Mouse (Mus musculus) left cerebral cortex, postnatal 36 days (tissue): Measurements from ENCODE around the gene Mrpl4. TPM values are rescaled to one million over a fixed set of nuclear protein-coding genes. Genes with fewer than 3 reads are reported as not detected.
"Not testable (repeated sequence)": the region's sequence is repeated elsewhere in the genome, so short reads cannot be mapped to it uniquely, and the experiment has no call there.

Experiments used
- DNase-seq, 2 experiments: peaks; one replicate each; pipeline ENCODE4 v3.0.0; 2021 to 2022; ENCODE audit warnings: low spot score in 2 of 2, mixed read lengths in 1 of 2
- intact Hi-C: fragments of 180-260 bp; cut with DNase I; formaldehyde crosslinking; loops from one replicate; pipeline ENCODE4 v1.15.1; 2025
- microRNA-seq: library from miRNA; unstranded; fragments of <30 nt; microRNA quantifications from one replicate; pipeline ENCODE4 v1.2.0, GENCODE M21; 2022
- total RNA-seq, 2 experiments: library from RNA; stranded (reverse); gene quantifications; 2 replicates each; pipeline ENCODE4 v1.2.3; 2021

Gene Mrpl4
- total RNA-seq, 2 experiments from 2014 or later = 59.6 to 62.5 TPM

DNA sequence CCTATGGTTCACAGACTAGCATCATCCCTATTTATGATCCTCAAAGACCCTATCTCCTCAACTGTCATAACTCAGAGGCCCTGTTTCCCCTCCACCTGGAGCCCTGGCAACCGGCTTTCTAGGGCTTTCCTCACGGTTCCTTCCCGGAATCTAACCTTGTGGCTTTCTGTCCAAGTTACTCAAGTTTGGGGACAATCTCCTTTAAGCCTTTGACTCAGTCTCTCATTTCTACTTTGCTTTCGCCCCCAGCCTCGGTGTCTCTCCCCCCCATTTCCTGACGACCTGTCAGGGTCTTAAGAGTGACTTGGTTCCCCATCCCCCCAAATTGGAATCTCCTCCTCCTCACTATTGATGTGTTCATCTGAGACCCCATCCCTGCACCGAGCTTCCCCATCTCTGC is 30.0 kb downstream of the Mrpl4 start:
- intact Hi-C loops = loop anchor here (1.0 to 5.0 kb wide), 4 partner anchors 9 to 100 kb away; partner anchors contain the start of genes Fdx1l, Gm49373 and Tyk2
- no peak for DNase-seq

- DNase-seq = peak; percentile 69 to 70
- intact Hi-C loops = loop anchor here (2.0 to 5.0 kb wide), 2 partner anchors 40 to 99 kb away; partner anchors contain the start of genes Fdx1l, Gm49373 and Tyk2
Observed at GRCm38 (mm10) chr9:21033136-21033535, 30.6 kb downstream of the Mrpl4 start.

DNA sequence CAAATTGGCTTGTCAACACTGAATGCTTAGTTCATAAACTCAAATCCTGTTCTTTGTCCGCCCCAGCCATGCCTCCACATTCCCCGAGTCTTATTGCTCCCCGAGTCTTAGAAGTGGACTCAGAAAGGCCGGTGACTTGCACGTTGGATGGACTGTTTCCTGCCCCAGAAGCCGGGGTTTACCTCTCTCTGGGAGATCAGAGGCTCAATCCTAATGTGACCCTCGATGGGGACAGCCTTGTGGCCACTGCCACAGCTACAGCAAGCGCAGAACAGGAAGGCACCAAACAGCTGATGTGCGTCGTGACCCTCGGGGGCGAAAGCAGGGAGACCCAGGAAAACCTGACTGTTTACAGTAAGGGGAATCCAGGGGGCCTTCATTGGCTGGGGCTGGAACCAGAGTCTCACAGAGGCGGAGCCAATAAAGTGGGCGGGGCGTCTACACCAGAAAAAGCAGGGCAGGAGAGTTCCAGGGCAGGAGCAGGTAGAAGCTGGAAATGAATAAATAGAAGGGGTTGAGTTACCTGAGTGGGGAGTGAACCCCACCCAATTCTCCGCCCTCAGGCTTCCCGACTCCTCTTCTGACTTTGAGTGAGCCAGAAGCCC is 32.0 kb downstream of the Mrpl4 start:
- peak in 1 of 2 experiments; percentile 19 for DNase-seq
- intact Hi-C loops = loop anchor here (5.0 kb wide), 1 partner anchor 98 kb away; the partner anchor contains the start of gene Tyk2

- DNase-seq = peak in 1 of 2 experiments; percentile 24
- intact Hi-C loops = no loop called here
Observed at GRCm38 (mm10) chr9:21035586-21035985, 33.0 kb downstream of the Mrpl4 start.

- intact Hi-C loops = no loop called here
Observed at GRCm38 (mm10) chr9:21036161-21036560, 33.6 kb downstream of the Mrpl4 start.

DNA sequence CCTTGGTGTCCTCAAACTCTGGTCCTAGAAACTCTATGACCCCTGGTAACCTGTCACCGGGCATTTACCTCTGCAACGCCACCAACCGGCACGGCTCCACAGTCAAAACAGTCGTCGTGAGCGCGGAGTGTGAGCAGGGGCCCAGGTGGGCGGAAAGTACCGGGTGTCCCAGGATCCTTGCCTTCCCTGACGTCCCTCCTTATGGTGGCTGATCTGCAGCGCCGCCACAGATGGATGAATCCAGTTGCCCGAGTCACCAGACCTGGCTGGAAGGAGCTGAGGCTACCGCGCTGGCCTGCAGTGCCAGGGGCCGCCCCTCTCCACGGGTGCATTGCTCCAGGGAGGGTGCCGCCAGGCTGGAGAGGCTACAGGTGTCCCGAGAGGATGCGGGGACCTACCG is 34.1 kb downstream of the Mrpl4 start:
- peak; percentile 47 to 50 for DNase-seq
- intact Hi-C loops = no loop called here

More at GRCm38 (mm10) chr9:21036161-21036560, 33.6 kb downstream of the Mrpl4 start:
- DNase-seq = no peak

DNA sequence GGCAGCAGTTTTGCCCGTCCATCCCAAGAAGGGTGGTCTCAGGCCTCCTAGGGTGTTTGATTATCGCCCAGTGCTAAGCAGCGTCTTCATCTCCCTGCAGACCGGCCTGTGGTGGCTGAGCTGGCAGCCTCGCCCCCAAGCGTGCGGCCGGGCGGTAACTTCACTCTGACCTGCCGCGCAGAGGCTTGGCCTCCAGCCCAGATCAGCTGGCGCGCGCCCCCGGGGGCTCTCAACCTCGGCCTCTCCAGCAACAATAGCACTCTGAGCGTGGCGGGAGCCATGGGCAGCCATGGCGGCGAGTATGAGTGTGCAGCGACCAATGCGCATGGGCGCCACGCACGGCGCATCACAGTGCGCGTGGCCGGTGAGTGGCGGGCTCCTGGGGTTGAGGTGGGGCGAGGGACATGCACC is 34.9 kb downstream of the Mrpl4 start:
- DNase-seq = peak; percentile 52 to 69
- intact Hi-C loops = no loop called here

- intact Hi-C loops = loop anchor here (2.0 kb wide), 1 partner anchor 23 kb away; no protein-coding TSS in a partner anchor
- DNase-seq = no peak
Observed at GRCm38 (mm10) chr9:21039779-21040178, 37.2 kb downstream of the Mrpl4 start.

DNA sequence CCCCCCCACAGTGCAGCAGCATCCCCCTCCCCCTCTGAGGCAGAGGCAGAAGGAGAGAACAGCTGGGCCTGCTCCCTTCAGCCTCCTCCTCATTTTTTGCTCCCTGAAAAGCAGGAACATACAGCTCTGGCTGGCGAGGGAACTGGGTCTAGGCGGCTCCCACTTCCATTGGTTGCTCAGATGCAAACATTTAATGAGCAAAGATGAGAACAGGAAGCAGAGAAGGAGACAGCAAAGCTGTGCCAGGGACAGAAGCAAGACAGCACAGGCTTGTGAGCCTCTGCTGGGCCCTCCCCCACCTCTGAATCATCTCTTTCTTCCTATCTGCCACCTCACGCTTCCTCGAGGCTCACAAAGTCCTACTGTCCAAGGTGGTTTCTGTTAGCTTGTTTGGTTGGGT is 38.8 kb downstream of the Mrpl4 start:
- intact Hi-C loops = loop anchor here (1.0 to 2.0 kb wide), 2 partner anchors 9 to 21 kb away; partner anchors contain the start of gene Icam5
- DNase-seq = peak; percentile 80 to 81

DNA sequence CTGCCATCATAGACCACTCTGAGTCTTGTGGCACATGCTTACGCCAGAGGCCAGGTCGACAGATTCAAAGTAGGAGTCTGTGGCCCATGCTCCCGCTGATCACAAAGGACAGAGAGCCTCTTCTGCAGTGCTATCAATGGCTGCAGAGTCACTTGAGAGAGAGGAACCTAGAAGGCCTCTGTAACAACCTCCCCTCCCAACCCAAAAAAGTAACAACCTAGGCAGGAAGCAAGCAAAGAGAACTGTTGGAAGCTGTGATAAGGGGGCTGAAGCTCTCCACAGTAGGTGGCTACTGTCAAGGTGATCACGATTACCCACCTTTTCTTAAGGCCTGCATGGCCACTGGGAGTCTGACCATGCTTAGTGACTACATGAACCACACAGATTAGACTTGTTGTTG is 41.0 kb downstream of the Mrpl4 start:
- DNase-seq = no peak
- intact Hi-C loops = no loop called here

DNA sequence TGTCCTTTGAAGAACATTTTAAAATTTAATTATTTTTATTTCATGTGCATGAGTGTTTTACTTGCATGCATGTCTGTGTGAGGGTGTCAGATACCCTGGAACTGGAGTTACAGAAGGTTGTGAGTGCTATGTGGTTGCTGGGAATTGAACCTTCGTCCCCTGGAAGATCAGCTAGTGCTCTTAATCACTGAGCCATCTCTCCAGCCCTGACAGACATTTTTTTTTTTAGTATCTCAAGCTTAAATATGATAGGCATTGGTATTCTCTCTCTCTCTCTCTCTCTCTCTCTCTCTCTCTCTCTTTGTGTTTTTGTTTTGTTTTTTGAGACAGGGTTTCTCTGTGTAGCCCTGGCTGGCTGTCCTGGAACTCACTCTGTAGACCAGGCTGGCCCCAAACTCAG is 42.2 kb downstream of the Mrpl4 start:
- intact Hi-C loops, DNase-seq: not testable (repeated sequence)

- DNase-seq = no peak
- intact Hi-C loops = no loop called here
Observed at GRCm38 (mm10) chr9:21045235-21045634, 42.7 kb downstream of the Mrpl4 start.

- intact Hi-C loops = no loop called here
Observed at GRCm38 (mm10) chr9:21051578-21051977, 49.0 kb downstream of the Mrpl4 start.

More at GRCm38 (mm10) chr9:21051578-21051977, 49.0 kb downstream of the Mrpl4 start:
- DNase-seq = no peak

Small RNAs within 50 kb of the gene (microRNA-seq; reads per million reads assigned to microRNA genes)
- gene Mir1900 = not detected

Other genes with a start within 250 kb of the Mrpl4 start
- gene Col5a3, start 187.7 kb upstream of the Mrpl4 start, total RNA-seq = 1 to 10 TPM; 1.1 to 2.2 TPM
- not detected for gene Rdh8, start 184.2 kb upstream of the Mrpl4 start, total RNA-seq
- gene A230050P20Rik, start 134.1 kb upstream of the Mrpl4 start, total RNA-seq = 10 to 100 TPM; 65.7 to 90.2 TPM
- gene Angptl6, start 123.0 kb upstream of the Mrpl4 start, total RNA-seq = 10 to 100 TPM; 10.5 to 11.8 TPM
- gene Ppan, start 114.6 kb upstream of the Mrpl4 start, total RNA-seq = 10 to 100 TPM; 18.6 to 23.9 TPM
- 100 to 1,000 TPM; 120 to 124 TPM for gene Eif3g, start 104.1 kb upstream of the Mrpl4 start, total RNA-seq
- gene Dnmt1, start 42.9 kb upstream of the Mrpl4 start, total RNA-seq = 10 to 100 TPM; 40.1 to 43.0 TPM
- gene S1pr2, start 26.0 kb upstream of the Mrpl4 start, total RNA-seq = 1 to 10 TPM; 3.0 to 3.6 TPM
- 1 to 10 TPM; 2.4 to 3.2 TPM for gene Icam1, start 13.2 kb downstream of the Mrpl4 start, total RNA-seq
- gene Icam4, start 26.6 kb downstream of the Mrpl4 start, total RNA-seq = 1 to 10 TPM; 1.2 to 1.3 TPM
- 100 to 1,000 TPM; 235 to 249 TPM for gene Icam5, start 29.3 kb downstream of the Mrpl4 start, total RNA-seq
- gene Zglp1, start 64.4 kb downstream of the Mrpl4 start, total RNA-seq = not detected
- gene Gm49373, start 70.4 kb downstream of the Mrpl4 start, total RNA-seq = 1 to 10 TPM; 1.5 to 1.6 TPM
- 10 to 100 TPM; 59.0 to 70.8 TPM for gene Fdx1l, start 70.9 kb downstream of the Mrpl4 start, total RNA-seq
- gene Gm38431, start 89.3 kb downstream of the Mrpl4 start, total RNA-seq = 1 to 10 TPM; 2.1 to 3.5 TPM
- 10 to 100 TPM; 26.1 to 29.0 TPM for gene Raver1, start 89.3 kb downstream of the Mrpl4 start, total RNA-seq
- gene Tyk2, start 128.5 kb downstream of the Mrpl4 start, total RNA-seq = 10 to 100 TPM in 1 of 2 experiments, 1 to 10 TPM in 1; 9.1 to 15.3 TPM
- 100 to 1,000 TPM; 139 to 155 TPM for gene Cdc37, start 147.2 kb downstream of the Mrpl4 start, total RNA-seq
- 10 to 100 TPM; 94.8 to 98.7 TPM for gene Pde4a, start 163.0 kb downstream of the Mrpl4 start, total RNA-seq
- gene Keap1, start 236.6 kb downstream of the Mrpl4 start, total RNA-seq = 10 to 100 TPM; 52.7 to 60.8 TPM
- 10 to 100 TPM in 1 of 2 experiments, 1 to 10 TPM in 1; 6.6 to 14.2 TPM for gene S1pr5, start 245.7 kb downstream of the Mrpl4 start, total RNA-seq